Mouse (Mus musculus) heart, embryonic 10.5 days (tissue): ENCODE data around the gene Taf3. TPM values are rescaled to one million over a fixed set of nuclear protein-coding genes. Genes with fewer than 3 reads are reported as not detected.

Source experiments
- DNase-seq: peaks from one replicate; pipeline ENCODE4 v3.0.0-alpha.2; 2017; ENCODE audit warnings: low spot score
- H3K27ac ChIP-seq: fragments of 300-500 bp; sonication (generic); 2 replicates; pipeline ENCODE4 v1.5.1; 2016; ENCODE audit warnings: mild to moderate bottlenecking
- H3K27me3 ChIP-seq: fragments of 300-500 bp; sonication (generic); 2 replicates; pipeline ENCODE4 v1.6.1; 2016; ENCODE audit warnings: mild to moderate bottlenecking; ENCODE audit not compliant: poor library complexity, insufficient read depth, severe bottlenecking
- H3K36me3 ChIP-seq: fragments of 300-500 bp; sonication (generic); 2 replicates; pipeline ENCODE4 v1.6.1; 2016; ENCODE audit warnings: mild to moderate bottlenecking, moderate library complexity
- H3K4me1 ChIP-seq: fragments of 300-500 bp; sonication (generic); 2 replicates; pipeline ENCODE4 v1.6.1; 2016; ENCODE audit warnings: mild to moderate bottlenecking
- H3K4me3 ChIP-seq: fragments of 300-500 bp; sonication (generic); 2 replicates; pipeline ENCODE4 v1.5.1; 2016; ENCODE audit warnings: mild to moderate bottlenecking, moderate library complexity
- H3K9me3 ChIP-seq: fragments of 300-500 bp; sonication (generic); 2 replicates; pipeline ENCODE4 v1.6.1; 2016; ENCODE audit warnings: mild to moderate bottlenecking, moderate library complexity
- WGBS: fragments of 180-500 bp; shearing (Covaris S2); methylation state at CpG from one replicate; pipeline ENCODE4 v1.1.7; 2016; 5-methylcytosine and 5-hydroxymethylcytosine counted together
- polyA plus RNA-seq: library from polyadenylated mRNA; unstranded; fragments of >200 nt; fragmentation: Nextera tagmentation; extraction: Ambion mirVana; gene quantifications from 2 replicates; pipeline ENCODE4 v1.2.1, GENCODE M21; 2016

The Taf3 gene
- polyA plus RNA-seq, 1 experiment from 2014 or later: 12.2 TPM

DNA sequence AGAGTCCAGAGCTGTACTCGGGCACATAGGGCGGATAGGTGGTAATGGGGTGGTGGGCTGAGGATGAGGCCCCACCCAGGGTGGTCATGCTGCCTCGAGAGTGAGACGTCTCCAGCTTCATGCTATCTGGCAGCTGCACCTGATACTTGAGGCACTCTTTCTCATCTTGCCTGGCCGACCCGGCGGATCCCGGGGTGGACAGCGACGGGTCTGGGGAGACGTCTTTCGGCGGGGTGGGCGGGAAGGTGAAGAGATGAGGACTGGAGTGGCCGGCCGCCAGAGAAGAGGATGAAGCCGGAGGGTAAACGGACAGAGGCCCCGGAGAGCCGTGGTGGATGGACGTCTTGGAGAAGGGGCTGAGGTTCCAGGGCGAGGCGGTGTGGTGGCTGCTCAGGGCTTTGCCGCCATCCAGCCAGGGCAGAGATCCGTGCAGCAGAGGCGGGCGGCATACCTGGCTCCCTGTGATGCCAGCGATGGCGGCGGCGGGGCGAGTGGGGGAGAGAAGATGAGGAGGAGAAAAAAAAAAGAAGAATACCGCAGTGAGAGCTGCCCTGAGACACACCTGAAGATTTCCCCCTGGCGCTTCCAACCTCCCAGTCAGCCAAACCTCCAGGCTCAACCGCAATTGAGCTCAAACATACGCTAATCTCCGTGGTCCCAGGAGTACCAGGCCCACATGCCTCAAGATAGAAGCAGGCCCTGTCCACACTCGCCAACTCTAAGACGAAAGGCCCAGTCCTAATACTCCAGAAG is 173.8 kb downstream of the Taf3 start:
- Histone ChIP-seq H3K36me3 (0 out of 2 replicates have a peak, but pooled peaks cover 6% of the 10 kb centered on the region), H3K9me3 (no peaks in the 10 kb centered on the region), H3K27ac (peak overlapping the region; percentile 70), H3K4me1 (peaks cover 48% of the 10 kb centered on the region), H3K4me3 (peak overlapping the region; percentile 71), H3K27me3 (peaks cover 74% of the 10 kb centered on the region)
- no peak for DNase-seq
- WGBS: 7% methylated on average over 39 of the region's 39 CpGs

DNA sequence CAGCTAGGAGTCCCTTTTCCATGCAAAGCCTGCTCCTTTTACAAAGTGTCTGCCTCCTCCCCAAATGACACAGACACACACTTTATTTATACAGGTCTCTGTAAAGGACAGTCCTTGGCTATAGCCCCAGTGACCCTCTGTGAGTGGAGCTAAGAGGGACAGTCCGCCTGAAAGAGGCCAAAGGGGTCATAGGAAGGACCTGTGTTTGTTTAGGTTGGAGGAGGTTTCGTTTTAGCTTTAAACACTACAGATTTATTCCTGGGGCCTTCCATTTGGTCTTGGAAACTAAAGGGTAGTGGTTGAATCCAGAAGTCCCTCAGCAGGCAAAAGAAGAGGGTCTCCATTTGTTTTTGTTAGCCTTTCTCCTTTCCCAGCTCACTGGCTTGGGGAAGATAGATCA is 174.6 kb downstream of the Taf3 start:
- DNase-seq: no peak
- Histone ChIP-seq H3K27ac (no peak overlapping the region), H3K9me3 (no peaks in the 10 kb centered on the region), H3K36me3 (0 out of 2 replicates have a peak, but pooled peaks cover 6% of the 10 kb centered on the region), H3K4me3 (peak overlapping the region; percentile 71; the same call in 1 of the 2 replicates), H3K27me3 (peaks cover 81% of the 10 kb centered on the region), H3K4me1 (peaks cover 48% of the 10 kb centered on the region)
- WGBS: 32% methylated on average over 2 of the region's 2 CpGs

DNA sequence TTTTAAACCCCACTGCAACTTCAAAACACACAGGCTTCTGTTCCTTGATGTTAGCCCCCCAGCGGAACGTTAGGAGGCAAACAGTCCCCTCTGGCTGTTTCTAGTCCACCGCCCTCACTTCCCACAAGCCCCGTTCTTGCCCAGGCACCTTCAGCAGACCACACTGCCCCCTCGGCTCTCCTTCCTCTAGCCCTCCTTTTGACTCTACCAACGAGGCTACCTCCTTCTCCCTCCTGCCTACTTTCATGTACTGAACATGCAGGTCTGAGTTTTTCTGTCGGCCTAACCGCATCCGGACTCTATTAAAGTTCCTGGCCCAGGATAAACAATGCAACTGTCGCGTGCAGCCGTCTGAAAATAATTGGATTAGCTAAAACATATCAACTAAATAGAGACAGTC is 175.7 kb downstream of the Taf3 start:
- H3K36me3 ChIP-seq: 0 out of 2 replicates have a peak, but pooled peaks cover 6% of the 10 kb centered on the region
- DNase-seq: no peak
- H3K4me3 ChIP-seq: peak overlapping the region; percentile 33
- no peaks in the 10 kb centered on the region for H3K9me3 ChIP-seq
- H3K4me1 ChIP-seq: peaks cover 48% of the 10 kb centered on the region
- 8% methylated on average over 12 of the region's 12 CpGs for WGBS
- peaks cover 78% of the 10 kb centered on the region for H3K27me3 ChIP-seq
- H3K27ac ChIP-seq: peak overlapping the region; percentile 73; the same call in 1 of the 2 replicates

- Histone ChIP-seq H3K27ac (peak overlapping the region; percentile 12), H3K27me3 (peaks cover 70% of the 10 kb centered on the region)
- 16% methylated on average over 6 of the region's 6 CpGs for WGBS
These were observed 176.6 kb downstream of the Taf3 start for GRCm38 (mm10) chr2:9871798-9872197.

GRCm38 (mm10) chr2:9871141-9871716 is 177.2 kb downstream of the Taf3 start:
- H3K27ac ChIP-seq: peak overlapping the region; percentile 69
- DNase-seq: no peak
- H3K4me3 ChIP-seq: no peak overlapping the region
- H3K36me3 ChIP-seq: 0 out of 2 replicates have a peak, but pooled peaks cover 6% of the 10 kb centered on the region
- WGBS: 11% methylated on average over 4 of the region's 4 CpGs
- H3K27me3 ChIP-seq: peaks cover 64% of the 10 kb centered on the region
- no peaks in the 10 kb centered on the region for H3K9me3 ChIP-seq
- H3K4me1 ChIP-seq: peaks cover 41% of the 10 kb centered on the region

More at GRCm38 (mm10) chr2:9871798-9872197, 176.6 kb downstream of the Taf3 start:
- DNase-seq: no peak
- Histone ChIP-seq H3K9me3 (no peaks in the 10 kb centered on the region), H3K4me3 (no peak overlapping the region), H3K36me3 (0 out of 2 replicates have a peak, but pooled peaks cover 6% of the 10 kb centered on the region), H3K4me1 (peaks cover 41% of the 10 kb centered on the region)

- H3K9me3 ChIP-seq: no peaks in the 10 kb centered on the region
- H3K27me3 ChIP-seq: peaks cover 28% of the 10 kb centered on the region
- peaks cover 15% of the 10 kb centered on the region for H3K4me1 ChIP-seq
- H3K4me3 ChIP-seq: no peak overlapping the region
- WGBS: 60% methylated on average over 12 of the region's 12 CpGs
- H3K36me3 ChIP-seq: 0 out of 2 replicates have a peak, but pooled peaks cover 2% of the 10 kb centered on the region
- no peak overlapping the region for H3K27ac ChIP-seq
- no peak for DNase-seq
These were observed 181.1 kb downstream of the Taf3 start for GRCm38 (mm10) chr2:9867092-9867825.

Other genes with a start within 250 kb of the Taf3 start
- gene 4930412O13Rik, start 167.3 kb downstream of the Taf3 start, polyA plus RNA-seq: 1.1 and 2.6 TPM in 2 replicates
- 0.76 TPM in 1 of 2 replicates, not detected in the other for gene 9230102O04Rik, start 159.1 kb downstream of the Taf3 start, polyA plus RNA-seq
- gene Gata3, start 158.6 kb downstream of the Taf3 start, polyA plus RNA-seq: 9.1 and 21.7 TPM in 2 replicates
- gene Atp5c1, start 31.9 kb upstream of the Taf3 start, polyA plus RNA-seq: 853 and 1,049 TPM in 2 replicates
- 22.9 and 30.7 TPM in 2 replicates for gene Kin, start 32.0 kb upstream of the Taf3 start, polyA plus RNA-seq
- 1.8 and 57.3 TPM in 2 replicates for gene Itih2, start 82.8 kb upstream of the Taf3 start, polyA plus RNA-seq
- gene Itih5, start 105.0 kb upstream of the Taf3 start, polyA plus RNA-seq: 3.1 and 4.7 TPM in 2 replicates